ENCODE assay signal across 9 mouse cellular contexts in genomic region chr2:116061401-116062021, GRCm38 (mm10). TPM values are rescaled to one million over a fixed set of nuclear protein-coding genes. Genes with fewer than 3 reads are reported as not detected.
A peak's percentile ranks its signal among the peaks of the same experiment; 100 is the strongest.
DNase-seq lines count a peak whose midpoint lies in the region; ATAC-seq and TF ChIP-seq lines count a peak whose summit lies in the region.
"Had no signal": no experiment of that assay in that cellular context is flagged by ENCODE, and none has a peak within 500 bp of the region (broad histone marks: within the 10 kb centered on the region; RNA-seq: fewer than 3 reads in every experiment).

No protein-coding gene starts in this region.

- H3K4me3 ChIP-seq in kidney, adult 2 months (ENCODE audit: insufficient read depth, low read depth, low read length) = peak overlapping the region; percentile 81
- peak overlapping the region; percentile 90 for H3K4me3 ChIP-seq in hindbrain, embryonic 11.5 days (ENCODE audit: low read depth, low read length)
- peak overlapping the region; percentile 54 for H3K4me3 ChIP-seq in liver, embryonic 15.5 days (replicated peaks)
- peak overlapping the region; percentile 70 for H3K4me3 ChIP-seq in stomach, postnatal 0 days (ENCODE audit: low read depth, low read length)

- peaks cover 4% of the 10 kb centered on the region; the same call in 1 of the 2 replicates for H3K27me3 ChIP-seq in kidney, adult 2 months (replicated peaks; ENCODE audit: control insufficient read depth, insufficient read depth, low read length)
- no peaks in the 10 kb centered on the region for H3K27me3 ChIP-seq in hindbrain, embryonic 11.5 days (ENCODE audit: control insufficient read depth, insufficient read depth, low read length)
- peaks cover 82% of the 10 kb centered on the region for H3K27me3 ChIP-seq in liver, embryonic 15.5 days
- no peaks in the 10 kb centered on the region for H3K27me3 ChIP-seq in stomach, postnatal 0 days (ENCODE audit: control insufficient read depth, insufficient read depth, low read length)

- 14% methylated on average over 30 of the region's 30 CpGs for WGBS in kidney, adult 2 months
- WGBS in hindbrain, embryonic 11.5 days = under 1% methylated on average over 30 of the region's 30 CpGs
- 2% methylated on average over 30 of the region's 30 CpGs for WGBS in liver, embryonic 15.5 days (ENCODE audit: insufficient replicate concordance)
- WGBS in stomach, postnatal 0 days = 12% methylated on average over 30 of the region's 30 CpGs

- H3K4me1 ChIP-seq in kidney, adult 2 months (ENCODE audit: control insufficient read depth, insufficient read depth, low read length) = no peaks in the 10 kb centered on the region
- H3K4me1 ChIP-seq in hindbrain, embryonic 11.5 days (replicated peaks; ENCODE audit: control insufficient read depth, insufficient read depth, low read length) = peaks cover 9% of the 10 kb centered on the region
- H3K4me1 ChIP-seq in liver, embryonic 15.5 days (replicated peaks) = no peaks in the 10 kb centered on the region; the same call in 1 of the 2 replicates
- H3K4me1 ChIP-seq in stomach, postnatal 0 days (replicated peaks; ENCODE audit: control insufficient read depth, insufficient read depth) = no peaks in the 10 kb centered on the region

- TF ChIP-seq POLR2A in kidney, adult 2 months (IDR thresholded peaks at IDR 0.05; ENCODE audit: low read depth, low read length) = no peak

- no peaks in the 10 kb centered on the region; the same call in 1 of the 2 replicates for H3K36me3 ChIP-seq in kidney, adult 2 months (ENCODE audit: control insufficient read depth, insufficient read depth, low read length)
- H3K36me3 ChIP-seq in hindbrain, embryonic 11.5 days (ENCODE audit: control insufficient read depth, insufficient read depth, low read length) = no peaks in the 10 kb centered on the region
- no peaks in the 10 kb centered on the region for H3K36me3 ChIP-seq in liver, embryonic 15.5 days (replicated peaks)
- H3K36me3 ChIP-seq in stomach, postnatal 0 days (ENCODE audit: control insufficient read depth, insufficient read depth, low read length) = no peaks in the 10 kb centered on the region
- H3K36me3 ChIP-seq: G1E had no signal

- ATAC-seq in hindbrain, embryonic 11.5 days (ENCODE audit: low FRiP score) = no peak
- ATAC-seq in liver, embryonic 15.5 days (ENCODE audit: insufficient read depth) = no peak
- ATAC-seq in stomach, postnatal 0 days (ENCODE audit: low FRiP score, low TSS enrichment) = no peak

- H3K4me2 ChIP-seq in hindbrain, embryonic 11.5 days (replicated peaks; ENCODE audit: low read depth, low read length) = peak overlapping the region; percentile 66
- H3K4me2 ChIP-seq in liver, embryonic 15.5 days = peak overlapping the region; percentile 64
- H3K4me2 ChIP-seq in stomach, postnatal 0 days (replicated peaks; ENCODE audit: low read depth) = peak overlapping the region; percentile 80

- TF ChIP-seq EP300 in stomach, postnatal 0 days (optimal IDR thresholded peaks at IDR 0.05) = no peak

- DNase-seq in kidney, adult 2 months = no peak
- DNase-seq in kidney, adult 11 months = no peak
- DNase-seq in embryo, embryonic 11 days = peak; percentile 69
- peak; percentile 70 for DNase-seq in hindbrain, embryonic 11.5 days (ENCODE audit: low spot score)
- peak; percentile 43 for DNase-seq in stomach, postnatal 0 days (ENCODE audit: low spot score)
- DNase-seq in thymus, postnatal 36 days = no peak
- no peak for DNase-seq in left cerebral cortex, adult 8-10 months (ENCODE audit: low spot score in 2 of 2)

- peak overlapping the region; percentile 91 for H3K27ac ChIP-seq in kidney, adult 2 months (ENCODE audit: insufficient read depth, low read depth, low read length)
- peak overlapping the region; percentile 99 for H3K27ac ChIP-seq in hindbrain, embryonic 11.5 days (ENCODE audit: low read depth, low read length)
- H3K27ac ChIP-seq in liver, embryonic 15.5 days (replicated peaks) = no peak overlapping the region
- H3K27ac ChIP-seq in stomach, postnatal 0 days (replicated peaks) = peak overlapping the region; percentile 95

- H3K9me3 ChIP-seq in hindbrain, embryonic 11.5 days (ENCODE audit: control insufficient read depth, low read length) = no peaks in the 10 kb centered on the region
- H3K9me3 ChIP-seq in liver, embryonic 15.5 days (replicated peaks) = no peaks in the 10 kb centered on the region
- H3K9me3 ChIP-seq in stomach, postnatal 0 days (ENCODE audit: control insufficient read depth, low read length) = no peaks in the 10 kb centered on the region

- H3K9ac ChIP-seq in hindbrain, embryonic 11.5 days (ENCODE audit: low read depth, low read length) = peak overlapping the region; percentile 100
- no peak overlapping the region for H3K9ac ChIP-seq in liver, embryonic 15.5 days
- H3K9ac ChIP-seq in stomach, postnatal 0 days (ENCODE audit: low read length) = peak overlapping the region; percentile 91

- TF ChIP-seq CTCF in kidney, adult 2 months (conservative IDR thresholded peaks at IDR 0.05; ENCODE audit: insufficient read depth, insufficient read length, low read depth, low read length) = no peak
- TF ChIP-seq CTCF in stomach, postnatal 0 days (IDR thresholded peaks at IDR 0.05; ENCODE audit: low read depth) = no peak

RNA-seq across cellular contexts. Expression of gene Meis2, which starts 4.1 kb away (rescaled TPM):
- polyA plus RNA-seq in kidney, adult 2 months (2012; rRNA removed) = 28.5 and 32.2 TPM in 2 replicates
- 121 and 142 TPM in 2 replicates for polyA plus RNA-seq in hindbrain, embryonic 11.5 days (2014; fragmentation: Nextera tagmentation; extraction: Ambion mirVana)
- polyA plus RNA-seq in liver, embryonic 15.5 days (2015; fragmentation: Nextera tagmentation; extraction: Ambion mirVana) = 1.4 and 2.3 TPM in 2 replicates
- polyA plus RNA-seq in stomach, postnatal 0 days (2015; fragmentation: Nextera tagmentation; extraction: Ambion mirVana) = 17.7 and 20.2 TPM in 2 replicates
- total RNA-seq in left cerebral cortex, adult 8-10 months (2022) = 100 to 1,000 TPM; 141 to 190 (median 171) TPM

Comparison
In these comparisons a context has a peak if more than half of its experiments do, and no peak if none do; other contexts are left out.
1. DNase-seq: peak in embryo, embryonic 11 days (single experiment), hindbrain, embryonic 11.5 days (single experiment) and stomach, postnatal 0 days (single experiment); none in kidney, adult 2 months (single experiment), kidney, adult 11 months (single experiment), thymus, postnatal 36 days (0 of 2) and left cerebral cortex, adult 8-10 months (0 of 2).
2. Peak in every context shown above with its lines, with median percentiles within 50 percentile points of each other: H3K4me3 ChIP-seq and H3K4me2 ChIP-seq.